Mouse (Mus musculus) hindbrain, embryonic 10.5 days (tissue): ENCODE measurements at regions not wholly inside any gene's neighbourhood (a gene's known extent, or its start where the extent isn't known, plus 50 kb on each side); places are given as distances from the start of the nearest gene placed in this dataset.
A peak's percentile ranks its signal among the peaks of the same experiment; 100 is the strongest.

ENCODE experiments used
- DNase-seq: peaks from one replicate; pipeline ENCODE4 v3.0.0-alpha.2; 2017; ENCODE audit warnings: low spot score
- H3K27ac ChIP-seq: fragments of 300-500 bp; sonication (generic); 2 replicates; pipeline ENCODE4 v1.5.1; 2016; ENCODE audit warnings: mild to moderate bottlenecking, moderate library complexity
- H3K27me3 ChIP-seq: fragments of 300-500 bp; sonication (generic); 2 replicates; pipeline ENCODE4 v1.6.1; 2016; ENCODE audit warnings: mild to moderate bottlenecking; ENCODE audit not compliant: poor library complexity, insufficient read depth, severe bottlenecking
- H3K36me3 ChIP-seq: fragments of 300-500 bp; sonication (generic); 2 replicates; pipeline ENCODE4 v1.6.1; 2016; ENCODE audit warnings: mild to moderate bottlenecking, moderate library complexity
- H3K4me1 ChIP-seq: fragments of 300-500 bp; sonication (generic); replicated peaks from 2 replicates; pipeline ENCODE4 v1.6.1; 2016; ENCODE audit warnings: mild to moderate bottlenecking
- H3K4me3 ChIP-seq: fragments of 300-500 bp; sonication (generic); 2 replicates; pipeline ENCODE4 v1.5.1; 2016; ENCODE audit warnings: mild to moderate bottlenecking, moderate library complexity
- H3K9me3 ChIP-seq: fragments of 300-500 bp; sonication (generic); 2 replicates; pipeline ENCODE4 v1.6.1; 2016; ENCODE audit warnings: mild to moderate bottlenecking, moderate library complexity
- WGBS: fragments of 180-500 bp; shearing (Covaris S2); methylation state at CpG from one replicate; pipeline ENCODE4 v1.1.7; 2016; 5-methylcytosine and 5-hydroxymethylcytosine counted together

- 88% methylated on average over 4 of the region's 4 CpGs for WGBS
- Histone ChIP-seq H3K9me3 (0 out of 2 replicates have a peak, but pooled peaks cover 8% of the 10 kb centered on the region), H3K27ac (no peak overlapping the region), H3K4me1 (peaks cover 7% of the 10 kb centered on the region), H3K36me3 (no peaks in the 10 kb centered on the region), H3K4me3 (no peak overlapping the region), H3K27me3 (no peaks in the 10 kb centered on the region)
- no peak for DNase-seq
These were observed 63.9 kb upstream of the Cpsf6 start for GRCm38 (mm10) chr10:117443426-117444350.

GRCm38 (mm10) chr10:117441979-117442803 is 62.4 kb upstream of the Cpsf6 start:
- no peak overlapping the region for H3K4me3 ChIP-seq
- no peak overlapping the region for H3K27ac ChIP-seq
- no peaks in the 10 kb centered on the region for H3K36me3 ChIP-seq
- WGBS, result 86% methylated on average over 17 of the region's 17 CpGs
- H3K4me1 ChIP-seq, result peaks cover 7% of the 10 kb centered on the region
- H3K9me3 ChIP-seq, result 0 out of 2 replicates have a peak, but pooled peaks cover 8% of the 10 kb centered on the region
- H3K27me3 ChIP-seq, result 0 out of 2 replicates have a peak, but pooled peaks cover 5% of the 10 kb centered on the region
- DNase-seq, result no peak

GRCm38 (mm10) chr10:117441121-117441978 is 61.5 kb upstream of the Cpsf6 start:
- DNase-seq, result no peak
- H3K9me3 ChIP-seq, result 0 out of 2 replicates have a peak, but pooled peaks cover 8% of the 10 kb centered on the region
- H3K27me3 ChIP-seq, result peaks cover 10% of the 10 kb centered on the region
- peak overlapping the region; percentile 64 for H3K27ac ChIP-seq
- peaks cover 13% of the 10 kb centered on the region for H3K4me1 ChIP-seq
- 12% methylated on average over 24 of the region's 24 CpGs for WGBS
- no peaks in the 10 kb centered on the region for H3K36me3 ChIP-seq
- peak overlapping the region; percentile 40 for H3K4me3 ChIP-seq

- Histone ChIP-seq H3K9me3 (0 out of 2 replicates have a peak, but pooled peaks cover 8% of the 10 kb centered on the region), H3K4me1 (peaks cover 22% of the 10 kb centered on the region), H3K36me3 (no peaks in the 10 kb centered on the region), H3K27ac (no peak overlapping the region), H3K27me3 (peaks cover 18% of the 10 kb centered on the region), H3K4me3 (no peak overlapping the region)
- DNase-seq, result no peak
- WGBS, result 87% methylated on average over 9 of the region's 9 CpGs
These were observed 60.6 kb upstream of the Cpsf6 start for GRCm38 (mm10) chr10:117440225-117440976.

GRCm38 (mm10) chr10:117439206-117440110 is 59.6 kb upstream of the Cpsf6 start:
- no peak overlapping the region for H3K4me3 ChIP-seq
- no peak for DNase-seq
- peaks cover 22% of the 10 kb centered on the region for H3K27me3 ChIP-seq
- 0 out of 2 replicates have a peak, but pooled peaks cover 8% of the 10 kb centered on the region for H3K9me3 ChIP-seq
- no peak overlapping the region for H3K27ac ChIP-seq
- no peaks in the 10 kb centered on the region for H3K36me3 ChIP-seq
- WGBS, result 90% methylated on average over 3 of the region's 3 CpGs
- peaks cover 28% of the 10 kb centered on the region for H3K4me1 ChIP-seq

DNA sequence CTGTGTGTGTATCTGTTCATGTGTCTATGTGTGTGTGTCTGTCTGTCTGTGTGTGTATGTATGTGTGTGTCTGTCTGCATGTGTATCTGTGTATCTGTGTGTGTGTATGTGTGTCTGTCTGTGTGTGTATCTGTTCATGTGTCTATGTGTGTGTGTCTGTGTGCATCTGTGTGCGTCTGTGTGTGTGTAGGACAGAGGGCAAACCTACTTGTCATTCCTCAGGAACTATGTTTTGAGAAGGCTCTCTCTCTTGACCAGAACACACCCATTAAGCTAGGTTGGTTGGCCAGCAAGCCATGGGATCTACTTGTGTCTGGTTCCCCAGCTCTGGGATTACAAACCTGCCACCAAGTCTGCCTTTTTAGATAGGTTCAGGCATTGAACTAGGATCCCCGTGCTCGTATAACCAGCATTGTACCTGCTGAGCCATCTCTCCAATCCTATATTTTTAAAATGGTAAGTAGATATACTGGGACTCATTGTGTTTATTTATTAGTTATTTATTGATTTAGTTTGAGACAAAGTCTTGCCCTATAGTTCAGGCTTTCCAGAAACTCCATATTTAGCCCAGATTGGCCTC is 58.9 kb upstream of the Cpsf6 start:
- 96% methylated on average over 3 of the region's 3 CpGs for WGBS
- Histone ChIP-seq H3K27me3 (peaks cover 30% of the 10 kb centered on the region), H3K4me3 (no peak overlapping the region), H3K36me3 (no peaks in the 10 kb centered on the region), H3K9me3 (0 out of 2 replicates have a peak, but pooled peaks cover 8% of the 10 kb centered on the region), H3K4me1 (peaks cover 28% of the 10 kb centered on the region), H3K27ac (no peak overlapping the region)
- DNase-seq, result no peak

- H3K36me3 ChIP-seq, result no peaks in the 10 kb centered on the region
- 93% methylated on average over 2 of the region's 2 CpGs for WGBS
- DNase-seq, result no peak
- peaks cover 28% of the 10 kb centered on the region for H3K4me1 ChIP-seq
- H3K4me3 ChIP-seq, result no peak overlapping the region
- H3K9me3 ChIP-seq, result 0 out of 2 replicates have a peak, but pooled peaks cover under 1% of the 10 kb centered on the region
- no peak overlapping the region for H3K27ac ChIP-seq
- H3K27me3 ChIP-seq, result peaks cover 35% of the 10 kb centered on the region
These were observed 58.2 kb upstream of the Cpsf6 start for GRCm38 (mm10) chr10:117437970-117438369.

DNA sequence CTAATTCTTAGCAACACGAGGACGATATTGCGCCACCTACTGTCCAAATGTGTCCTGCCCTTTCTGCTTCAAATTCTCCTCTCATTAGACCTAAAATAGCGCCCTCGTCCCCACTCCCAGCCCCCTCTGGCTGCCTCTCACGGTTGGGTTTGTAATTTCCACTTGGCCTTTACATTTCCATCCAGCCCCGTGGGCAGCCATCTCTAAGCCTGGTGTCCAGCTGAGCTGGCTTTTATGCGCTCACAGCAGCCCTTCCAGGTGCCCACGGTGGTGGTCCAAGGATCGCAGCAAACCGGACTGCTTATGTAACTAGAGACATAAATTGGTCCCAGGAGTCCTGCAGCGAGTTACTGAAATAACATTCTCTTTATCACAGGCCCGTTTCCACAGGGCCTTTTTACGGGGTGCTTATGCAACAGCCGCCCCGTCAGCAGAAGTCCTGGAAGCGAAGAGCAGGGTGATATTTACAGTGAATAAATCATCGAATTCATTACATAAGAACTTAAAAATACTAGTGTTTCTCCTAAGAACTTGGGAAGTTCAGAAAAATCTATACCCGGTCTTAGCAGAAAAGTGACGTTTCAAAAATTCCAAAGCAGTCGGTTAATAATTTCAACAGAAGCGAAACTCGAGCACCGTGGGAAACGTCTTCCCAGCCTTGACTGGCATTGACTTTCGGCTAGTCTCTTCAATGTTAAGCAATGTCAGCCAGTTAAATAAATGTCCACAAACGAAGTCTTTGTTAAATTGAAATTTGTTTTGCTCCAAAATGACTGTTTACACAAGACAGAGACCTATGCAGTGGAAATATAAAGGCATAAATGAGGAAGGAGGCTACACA is 57.3 kb upstream of the Cpsf6 start:
- peaks cover 33% of the 10 kb centered on the region for H3K4me1 ChIP-seq
- H3K27me3 ChIP-seq, result peaks cover 40% of the 10 kb centered on the region
- peak; percentile 50 for DNase-seq
- H3K9me3 ChIP-seq, result no peaks in the 10 kb centered on the region
- WGBS, result 46% methylated on average over 27 of the region's 27 CpGs
- H3K4me3 ChIP-seq, result no peak overlapping the region
- H3K27ac ChIP-seq, result no peak overlapping the region
- H3K36me3 ChIP-seq, result no peaks in the 10 kb centered on the region

DNA sequence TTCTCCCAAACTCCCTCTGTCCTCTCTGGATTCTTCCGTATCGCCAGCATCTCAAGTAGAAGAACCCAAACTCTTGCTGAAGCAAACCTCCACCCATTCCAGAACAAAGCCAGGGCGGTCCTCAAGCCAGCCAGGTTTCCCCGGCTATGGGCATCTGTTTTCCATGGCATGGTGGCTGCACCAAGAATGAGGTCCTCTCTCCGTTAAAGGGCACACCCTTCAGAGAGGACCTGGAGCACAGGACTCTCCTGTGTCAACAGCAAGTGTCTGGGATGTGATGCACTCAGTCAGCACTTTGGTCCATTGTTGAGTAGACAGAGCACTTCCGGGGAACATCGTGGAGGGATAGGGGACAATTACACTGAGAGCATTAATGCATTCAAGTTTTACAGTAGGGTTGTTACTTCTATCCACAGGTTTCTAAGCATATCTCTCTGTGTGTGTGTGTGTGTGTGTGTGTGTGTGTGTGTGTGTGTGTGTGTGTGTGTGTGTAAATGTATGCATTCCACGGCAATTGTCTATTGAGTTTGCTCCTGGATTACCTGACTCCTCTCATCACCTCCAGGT is 56.6 kb upstream of the Cpsf6 start:
- Histone ChIP-seq H3K27ac (no peak overlapping the region), H3K9me3 (no peaks in the 10 kb centered on the region), H3K27me3 (peaks cover 46% of the 10 kb centered on the region), H3K36me3 (no peaks in the 10 kb centered on the region), H3K4me3 (no peak overlapping the region), H3K4me1 (peaks cover 32% of the 10 kb centered on the region)
- no peak for DNase-seq
- 60% methylated on average over 8 of the region's 8 CpGs for WGBS

GRCm38 (mm10) chr10:117435734-117436121 is 55.9 kb upstream of the Cpsf6 start:
- DNase-seq, result no peak
- H3K4me3 ChIP-seq, result peak overlapping the region; percentile 36
- WGBS, result 56% methylated on average over 12 of the region's 12 CpGs
- H3K4me1 ChIP-seq, result peaks cover 26% of the 10 kb centered on the region
- no peaks in the 10 kb centered on the region for H3K9me3 ChIP-seq
- H3K27ac ChIP-seq, result 0 out of 2 replicates have a peak overlapping the region, but pooled peaks have one; percentile 12
- peaks cover 51% of the 10 kb centered on the region for H3K27me3 ChIP-seq
- no peaks in the 10 kb centered on the region for H3K36me3 ChIP-seq
